Mouse (Mus musculus) MEL (cell line): ENCODE results near the gene Olfr221.

Experiments
- CHD1 ChIP-seq: IDR thresholded peaks from 2 replicates; pipeline ENCODE4 v1.6.1; 2012; ENCODE audit warnings: low read depth, mild to moderate bottlenecking, inconsistent platforms, low read length, improper control_type of control experiment
- CTCF ChIP-seq, 3 experiments: IDR thresholded peaks in 2 of 3; conservative IDR thresholded peaks in 1 of 3; 2 replicates each; pipeline ENCODE4 v1.5.1; 2011 to 2012; ENCODE audit warnings: low read length in 3 of 3, low read depth in 2 of 3, mild to moderate bottlenecking in 2 of 3, improper control_type of control experiment in 1 of 3, inconsistent platforms in 1 of 3, mixed read lengths in 1 of 3, moderate library complexity in 1 of 3; ENCODE audit not compliant: control insufficient read depth in 1 of 3, insufficient read depth in 1 of 3, poor library complexity in 1 of 3, severe bottlenecking in 1 of 3
- MAFK ChIP-seq: IDR thresholded peaks from 2 replicates; pipeline ENCODE4 v1.6.1; 2011; ENCODE audit warnings: low read depth, mild to moderate bottlenecking, low read length, improper control_type of control experiment, borderline replicate concordance
- POLR2A ChIP-seq, 2 experiments: IDR thresholded peaks; 2 replicates each; pipeline ENCODE4 v1.6.1; 2011 to 2012; ENCODE audit warnings: low read length in 2 of 2, mild to moderate bottlenecking in 2 of 2, control low read depth in 1 of 2, improper control_type of control experiment in 1 of 2, low read depth in 1 of 2, moderate library complexity in 1 of 2; ENCODE audit not compliant: control insufficient read depth in 1 of 2, insufficient read depth in 1 of 2, poor library complexity in 1 of 2
- SMC3 ChIP-seq: IDR thresholded peaks from 2 replicates; pipeline ENCODE4 v1.6.1; 2011; ENCODE audit warnings: low read depth, low read length, improper control_type of control experiment
- TCF12 ChIP-seq: IDR thresholded peaks from 2 replicates; pipeline ENCODE4 v1.6.1; 2014; ENCODE audit warnings: low read depth, mild to moderate bottlenecking, inconsistent platforms, low read length, improper control_type of control experiment, moderate library complexity
- ZC3H11A ChIP-seq: IDR thresholded peaks from 2 replicates; pipeline ENCODE4 v1.6.1; 2012; ENCODE audit warnings: low read depth, mild to moderate bottlenecking, inconsistent platforms, low read length, improper control_type of control experiment

GRCm38 (mm10) chr14:52005141-52005540 is 37.1 kb downstream of the Olfr221 start:
- TF ChIP-seq POLR2A (IDR thresholded peaks at IDR 0.05; ENCODE audit: control insufficient read depth in 1 of 2, insufficient read depth in 1 of 2, low read depth in 1 of 2, low read length in 2 of 2, poor library complexity in 1 of 2) (0 out of 4 replicates have a peak, but pooled peaks of 1 of the 2 experiments have one; percentile 6), CTCF (IDR thresholded peaks at IDR 0.05 in 2 of 3, conservative IDR thresholded peaks at IDR 0.05 in 1 of 3; ENCODE audit: control insufficient read depth in 1 of 3, insufficient read depth in 1 of 3, low read depth in 2 of 3, low read length in 3 of 3, poor library complexity in 1 of 3, severe bottlenecking in 1 of 3) (no peak), MAFK (no peak), SMC3 (no peak), CHD1 (no peak), ZC3H11A (no peak), TCF12 (no peak)
